Mouse (Mus musculus) heart, adult 11 months (tissue): ENCODE results near the gene Rnf39.

Experiments used
- DNase-seq: peaks from one replicate; pipeline ENCODE4 v3.0.0; 2022

Rnf39 gene

DNA sequence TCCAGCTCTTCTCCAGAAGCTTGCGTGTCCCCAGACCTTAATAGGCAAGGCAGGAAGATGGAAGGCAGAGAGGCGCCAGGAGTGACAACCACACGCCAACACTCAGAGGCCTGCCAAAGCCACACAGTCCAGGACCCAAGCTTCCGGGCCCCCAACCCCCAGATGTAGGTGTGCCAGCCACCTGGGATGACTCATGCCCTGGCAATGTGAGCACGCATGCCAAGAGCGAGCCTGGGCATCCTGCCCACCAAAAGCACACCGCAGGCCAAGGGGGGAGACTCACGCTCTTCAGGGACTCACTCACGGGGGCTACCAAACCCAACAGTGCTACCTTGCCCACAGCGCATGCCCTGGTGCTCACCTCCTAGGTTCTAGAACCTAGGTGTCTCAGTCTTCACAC, 327 bp upstream of the Rnf39 start:
- peak; percentile 96 for DNase-seq

DNA sequence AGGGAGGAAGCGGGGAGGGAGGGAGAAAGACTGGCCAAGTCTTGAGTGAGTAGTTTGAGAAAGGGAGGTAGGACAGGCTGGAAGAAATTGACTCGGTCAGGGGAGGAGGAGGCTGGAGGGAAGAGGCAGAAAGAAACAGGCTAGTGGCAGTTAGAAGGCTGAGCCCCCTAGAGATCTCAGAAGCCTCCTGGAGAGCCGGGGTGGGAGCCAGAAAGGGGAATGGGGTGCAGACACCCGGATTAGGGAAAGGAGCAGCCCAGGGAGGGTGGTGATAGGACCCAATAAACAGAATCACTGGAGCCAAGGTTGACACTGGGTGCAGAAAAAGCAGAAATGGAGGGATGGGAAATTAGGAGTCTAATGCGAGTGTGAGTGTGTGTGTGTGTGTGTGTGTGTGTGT, 973 bp downstream of the Rnf39 start:
- DNase-seq, result peak; percentile 79

DNA sequence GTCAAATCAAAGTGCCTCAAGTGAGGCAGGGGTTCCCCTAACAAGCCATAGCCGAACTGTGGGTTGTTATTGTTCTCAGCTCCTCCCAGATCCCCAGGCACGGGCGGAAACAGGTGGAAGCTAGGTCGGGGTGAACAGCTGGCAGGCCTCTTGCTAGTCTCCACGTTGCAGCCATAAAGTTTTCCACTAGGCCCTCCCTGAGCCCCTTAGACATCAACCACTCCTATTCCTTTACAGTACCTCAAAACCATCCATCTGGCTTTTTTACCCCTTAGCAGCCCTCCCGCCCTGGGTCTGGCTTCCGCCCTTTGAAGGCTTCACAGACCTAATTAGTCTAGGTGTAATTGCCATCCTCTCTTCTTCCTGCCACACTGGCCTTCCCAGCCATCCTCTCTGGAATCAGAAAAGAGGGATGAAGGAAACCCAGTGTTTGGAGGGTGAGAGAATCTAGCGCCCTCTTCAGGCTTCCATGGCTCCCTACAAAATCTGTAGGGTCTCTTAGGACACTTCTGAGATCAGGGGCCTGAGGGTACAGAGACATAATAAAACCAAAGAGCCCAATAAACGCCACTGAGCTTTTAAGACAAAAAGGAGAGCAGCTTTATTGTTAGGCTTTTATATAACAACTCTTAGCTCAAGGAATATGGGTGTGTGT, 1.5 kb downstream of the Rnf39 start:
- DNase-seq, result peak; percentile 92

DNA sequence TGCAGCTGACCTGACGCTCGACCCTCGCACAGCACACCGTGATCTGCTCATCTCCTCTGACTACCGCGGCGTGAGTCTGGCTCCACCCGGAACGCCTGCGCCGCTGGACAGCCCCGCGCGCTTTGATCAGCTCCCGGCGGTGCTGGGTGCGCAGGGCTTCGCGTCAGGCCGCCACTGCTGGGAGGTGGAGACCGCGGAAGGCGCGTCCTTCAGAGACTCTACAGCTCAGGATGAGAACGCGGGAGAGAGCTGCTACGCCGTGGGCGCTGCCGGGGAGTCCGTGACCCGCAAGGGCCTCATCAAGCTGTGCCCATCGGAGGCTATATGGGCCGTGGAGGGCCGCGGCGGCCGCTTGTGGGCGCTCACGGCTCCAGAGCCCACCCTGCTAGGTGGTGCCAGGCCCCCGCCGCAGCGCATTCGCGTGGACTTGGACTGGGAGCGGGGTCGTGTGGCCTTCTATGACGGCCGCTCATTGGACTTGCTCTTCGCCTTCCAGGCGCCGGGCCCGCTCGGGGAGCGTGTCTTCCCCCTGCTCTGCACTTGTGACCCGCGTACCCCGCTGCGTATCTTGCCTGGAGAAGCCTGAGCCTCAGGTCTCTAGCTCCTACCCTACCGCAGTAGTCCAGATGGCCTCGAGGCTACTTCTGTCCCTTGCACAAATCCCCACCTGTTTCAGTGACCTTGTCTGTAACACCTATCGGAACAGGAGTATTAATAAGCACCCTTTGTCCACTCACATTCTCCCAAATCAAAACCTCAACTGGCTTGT, 4.5 kb downstream of the Rnf39 start:
- DNase-seq, result peak; percentile 96

DNA sequence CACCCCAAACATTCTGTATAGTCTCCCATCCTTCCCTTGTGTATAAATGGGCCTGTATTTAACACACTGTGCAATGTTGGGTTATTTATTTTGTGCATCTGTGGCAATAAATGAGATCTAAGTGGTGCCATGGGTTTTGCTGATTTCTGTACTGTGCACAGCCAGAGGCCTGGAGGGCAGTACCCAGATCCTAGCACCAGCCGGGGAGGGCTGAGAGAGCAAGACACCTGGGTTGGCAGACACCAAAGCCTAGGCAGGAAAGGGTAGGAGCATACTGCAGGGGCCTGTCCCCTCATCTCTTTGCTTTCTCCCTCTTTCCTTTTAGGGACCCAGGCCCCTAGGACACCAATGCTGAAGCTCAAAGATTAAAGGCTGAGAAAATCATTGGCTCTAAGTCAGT, 5.6 kb downstream of the Rnf39 start:
- DNase-seq, result peak; percentile 88

DNA sequence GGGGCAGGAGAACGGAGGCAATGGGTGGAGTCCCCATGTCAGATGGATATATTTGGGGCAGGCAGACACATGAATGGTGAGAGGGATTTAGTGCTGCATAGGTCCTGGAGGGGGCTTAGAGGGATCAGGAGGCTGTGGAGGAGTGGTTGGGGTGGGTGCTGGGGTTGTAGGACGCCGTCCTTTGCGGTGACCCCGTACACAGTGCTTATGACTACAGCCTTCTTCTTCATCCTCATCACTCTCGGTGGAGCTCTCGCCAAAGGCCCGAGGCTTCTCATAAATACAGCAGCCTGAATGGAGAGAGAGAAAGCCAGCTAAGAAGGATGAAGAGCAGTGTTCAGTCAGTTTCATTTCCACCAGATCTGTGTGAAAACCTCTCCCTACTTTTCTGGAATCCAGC, 6.5 kb downstream of the Rnf39 start:
- peak; percentile 88 for DNase-seq

DNA sequence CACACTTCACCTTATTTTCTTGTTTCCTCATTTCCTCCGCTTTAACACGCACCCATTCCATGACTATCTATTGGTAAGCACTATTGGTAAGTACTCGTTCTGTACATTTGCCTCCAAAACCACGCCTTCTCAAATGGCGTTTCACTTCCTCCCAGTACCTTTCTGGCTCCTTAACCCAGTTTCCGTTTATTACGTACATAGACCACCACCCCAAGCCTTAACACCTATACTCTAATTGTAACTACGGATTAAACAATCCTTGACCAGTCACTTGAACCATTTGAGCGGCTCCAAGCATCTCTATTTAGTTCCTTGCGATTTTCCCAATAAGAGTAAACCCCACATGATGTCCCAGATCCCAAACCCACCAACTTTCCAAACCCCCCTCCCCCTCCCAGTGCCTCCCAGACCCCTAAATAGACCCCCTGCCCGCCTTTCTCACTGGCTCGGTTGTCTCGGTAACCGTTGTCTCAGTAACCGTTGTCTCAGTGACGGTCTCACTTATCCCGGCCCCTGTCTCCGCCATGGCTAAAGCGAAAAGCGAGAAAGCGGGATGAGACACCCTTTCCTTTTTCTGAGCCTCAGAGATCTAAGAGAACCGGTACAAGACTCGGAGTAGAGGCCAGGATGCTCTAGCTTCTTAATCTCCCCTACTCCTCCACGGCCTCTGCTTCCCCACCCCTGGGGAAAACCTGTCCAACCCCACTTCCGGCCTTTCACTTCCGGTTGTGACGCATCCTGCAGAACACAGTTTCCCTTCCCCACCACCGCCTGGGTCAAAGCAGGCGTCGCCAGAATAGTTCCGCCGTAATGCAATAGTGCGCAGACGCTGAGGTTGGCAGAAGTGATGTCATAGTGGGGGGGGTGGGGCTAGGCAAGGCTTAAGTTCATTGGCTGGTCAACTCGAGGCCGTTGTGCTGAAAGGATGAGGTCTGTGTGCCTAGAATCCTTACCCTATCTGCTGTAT, 8.5 kb downstream of the Rnf39 start, which contains the start of gene Ppp1r11:
Ppp1r11 (minus strand) TSS at position 761 of the 967 bp plus-strand sequence.
- DNase-seq, result peak; percentile 100

DNA sequence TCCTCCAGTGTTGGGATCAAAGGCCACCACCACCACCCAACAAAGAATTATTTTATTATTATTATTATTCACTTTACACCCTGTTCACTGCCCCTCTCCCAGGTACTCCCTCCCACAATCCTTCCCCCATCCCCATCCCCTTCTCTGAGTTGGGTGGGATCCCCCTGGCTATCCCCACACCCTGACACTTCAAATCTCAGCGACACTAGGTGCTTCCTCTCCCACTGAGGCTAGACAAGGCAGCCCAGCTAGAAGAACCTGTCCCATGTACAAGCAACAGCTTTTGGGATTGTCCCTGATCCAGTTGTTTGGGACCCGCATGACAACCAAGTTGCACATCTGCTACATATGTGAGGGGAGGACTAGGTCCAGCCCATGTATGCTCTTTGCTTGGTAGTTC, 9.9 kb downstream of the Rnf39 start:
- peak; percentile 92 for DNase-seq

DNA sequence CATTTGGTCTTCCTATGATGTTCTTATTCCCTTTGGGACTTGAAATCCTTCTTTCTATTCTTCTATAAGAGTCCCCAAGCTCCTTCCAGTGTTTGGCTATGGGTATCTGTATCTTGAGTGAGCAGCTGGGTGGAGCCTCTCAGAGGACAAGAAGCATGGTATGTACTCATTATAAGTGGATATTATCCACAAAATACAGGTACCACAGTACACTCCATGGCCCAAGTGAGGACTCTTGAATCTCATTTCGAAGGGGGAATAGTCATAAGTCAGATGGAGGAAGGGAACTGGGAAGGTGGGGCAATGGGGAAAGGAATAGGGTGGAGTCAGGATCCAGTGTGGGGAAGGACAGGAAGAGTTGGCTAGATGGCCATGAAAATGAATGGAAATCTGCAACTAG, 10.3 kb downstream of the Rnf39 start:
- peak; percentile 85 for DNase-seq

DNA sequence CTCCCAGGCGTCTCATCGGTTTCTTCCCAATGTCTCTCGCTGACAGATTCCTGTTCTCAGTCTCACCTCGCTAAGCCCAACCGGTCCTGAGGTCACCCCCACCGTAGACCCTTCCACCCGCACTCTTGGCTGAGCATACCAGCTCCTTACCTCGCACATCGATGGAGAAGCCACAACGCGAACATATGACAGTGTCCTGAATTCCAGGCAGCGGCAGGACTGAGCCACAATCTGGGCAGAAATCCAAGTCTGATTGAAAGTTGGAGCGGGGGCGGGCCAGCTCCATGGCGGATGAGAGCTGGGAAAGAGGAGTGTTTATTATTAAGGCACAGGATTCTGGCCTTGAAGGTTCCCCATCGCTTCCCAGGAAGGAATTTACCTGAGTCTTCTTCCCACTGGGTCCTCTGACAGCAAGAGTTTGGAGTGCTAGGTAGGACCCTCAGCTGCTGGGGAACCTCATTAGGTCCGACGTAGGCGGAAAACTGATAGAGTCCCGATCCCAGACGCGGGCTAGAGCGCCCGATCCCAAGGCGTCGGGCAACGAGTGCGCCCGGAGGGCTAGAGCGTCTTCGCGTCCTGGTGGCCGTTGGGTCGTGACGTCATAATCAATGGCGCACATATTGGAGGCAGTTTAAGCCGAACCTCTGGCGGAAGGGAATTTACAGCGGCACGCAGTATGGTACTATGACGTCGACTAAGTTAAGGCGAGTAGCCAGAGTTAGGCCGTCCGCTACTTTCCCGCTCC, 15.5 kb downstream of the Rnf39 start, which contains the start of the genes Znrd1 and Znrd1as:
Znrd1 (minus strand) TSS at position 561 of the 745 bp plus-strand sequence.
Znrd1as (plus strand) TSS at position 594 of the 745 bp plus-strand sequence.
- DNase-seq, result peak; percentile 100

DNA sequence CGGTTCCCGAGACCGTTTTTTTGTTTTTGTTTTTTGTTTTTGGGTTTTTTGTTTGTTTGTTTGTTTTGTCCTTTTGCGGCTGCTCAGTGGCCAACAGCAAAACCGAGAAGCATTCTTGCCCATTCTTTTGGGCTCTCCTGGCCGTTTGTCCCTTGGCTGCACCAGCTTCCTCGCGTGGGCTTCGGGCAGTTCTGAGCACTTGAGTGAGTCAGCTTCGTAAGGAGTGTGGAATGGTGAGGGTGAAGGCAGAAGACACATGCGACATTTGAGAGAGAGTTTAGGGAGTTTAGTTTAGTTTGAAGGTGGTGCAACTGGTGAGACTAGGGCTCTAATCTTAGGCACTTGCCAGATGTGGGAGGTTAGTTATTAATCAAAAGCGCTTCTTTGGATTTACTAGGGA, 16.2 kb downstream of the Rnf39 start:
- no peak for DNase-seq

DNA sequence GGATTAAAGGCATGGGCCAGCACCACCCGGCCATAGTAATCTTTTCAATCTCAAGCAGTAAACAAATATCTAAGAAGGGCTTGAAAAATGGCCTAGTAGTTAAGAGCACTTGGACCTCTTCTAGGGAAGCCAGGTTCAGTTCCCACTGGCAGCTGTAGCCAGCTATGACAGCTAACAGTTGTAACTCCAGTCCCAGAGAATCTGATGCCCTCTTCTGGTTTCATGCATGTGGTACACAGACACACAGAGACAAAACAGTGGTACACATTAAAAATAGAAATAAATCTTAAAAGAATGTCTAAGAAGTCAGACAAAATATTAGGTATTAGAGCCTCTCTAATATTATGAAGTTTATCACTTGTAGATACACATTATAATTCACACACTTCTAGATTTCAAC, 18.4 kb downstream of the Rnf39 start:
- DNase-seq, result no peak

DNA sequence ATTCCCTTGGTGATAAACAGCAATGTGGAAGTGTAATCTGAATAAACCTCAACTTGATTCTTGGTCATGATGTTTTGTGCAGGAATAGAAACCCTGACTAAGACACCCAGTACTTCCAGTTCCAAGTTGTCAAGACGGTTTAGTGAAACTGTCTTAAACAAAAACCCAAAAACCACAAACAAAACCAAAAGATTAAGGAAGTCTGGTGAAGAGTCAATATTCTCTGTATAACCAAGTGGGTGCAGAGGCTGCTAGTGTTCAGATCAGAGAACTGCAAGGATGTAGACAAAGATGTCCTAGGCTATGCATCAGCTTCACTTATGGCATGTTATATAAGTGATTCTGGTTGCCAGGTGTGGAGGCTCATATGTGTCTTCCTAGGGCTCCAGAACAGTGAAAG, 24.2 kb downstream of the Rnf39 start:
- no peak for DNase-seq

DNA sequence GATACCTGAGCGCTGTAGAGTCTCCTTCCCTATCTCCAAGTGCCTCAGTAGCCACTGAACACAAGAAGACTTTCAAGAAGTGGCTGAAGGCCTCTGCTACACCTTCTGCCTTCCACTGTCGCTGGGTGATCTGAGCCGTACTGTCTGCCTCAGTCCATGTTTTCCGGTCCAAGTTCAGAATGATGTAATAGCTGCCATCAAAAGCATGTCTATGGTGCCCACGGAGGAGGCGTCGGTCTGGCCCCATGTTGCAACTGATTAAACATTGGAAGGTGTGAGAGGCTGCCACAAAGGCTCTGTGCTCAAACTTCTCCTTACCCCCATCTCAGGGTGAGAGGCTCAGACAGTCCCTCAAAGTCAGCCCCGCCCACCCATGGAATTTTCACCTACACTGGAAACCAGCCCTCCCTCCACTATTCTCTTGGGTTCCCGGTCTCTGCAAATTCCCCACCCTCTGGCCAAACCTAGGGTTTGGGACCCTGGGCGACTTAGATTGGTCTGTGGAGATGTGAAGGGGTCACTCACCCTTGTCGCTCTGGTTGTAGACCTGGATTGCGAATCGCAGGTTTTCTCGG, 27.7 kb downstream of the Rnf39 start:
- no peak for DNase-seq

DNA sequence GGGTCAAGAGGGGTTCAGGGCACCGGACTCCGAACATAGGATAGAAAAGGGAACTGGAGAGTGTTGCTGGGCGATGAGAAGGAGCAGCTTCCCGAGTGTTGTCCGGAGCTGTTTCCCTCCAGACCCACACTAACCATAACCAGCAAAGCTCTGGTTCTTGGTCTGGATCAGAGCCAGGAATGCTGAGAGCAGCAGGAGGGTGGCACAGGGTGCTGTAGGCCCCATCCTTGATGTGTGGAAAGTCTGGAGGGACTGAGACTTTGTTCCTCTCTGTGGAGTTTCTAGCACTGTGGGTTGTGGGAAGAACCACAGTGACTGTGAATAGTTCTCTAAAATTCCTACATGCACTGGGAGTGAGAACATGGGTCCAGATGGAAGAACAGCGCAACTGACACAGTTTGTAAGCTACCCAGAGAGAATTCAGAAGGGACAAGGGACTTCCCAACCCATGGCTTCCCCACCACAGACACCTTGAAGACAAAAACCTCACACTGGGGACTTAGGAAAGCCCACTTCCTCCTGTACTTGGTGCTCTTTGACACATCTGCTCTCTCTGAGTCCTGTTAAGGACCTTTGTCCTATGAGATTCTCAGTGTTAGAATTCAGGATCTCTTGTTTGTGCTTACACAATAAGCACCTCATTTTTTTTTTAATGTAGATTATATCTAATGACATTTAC, 28.6 kb downstream of the Rnf39 start:
- DNase-seq, result no peak

DNA sequence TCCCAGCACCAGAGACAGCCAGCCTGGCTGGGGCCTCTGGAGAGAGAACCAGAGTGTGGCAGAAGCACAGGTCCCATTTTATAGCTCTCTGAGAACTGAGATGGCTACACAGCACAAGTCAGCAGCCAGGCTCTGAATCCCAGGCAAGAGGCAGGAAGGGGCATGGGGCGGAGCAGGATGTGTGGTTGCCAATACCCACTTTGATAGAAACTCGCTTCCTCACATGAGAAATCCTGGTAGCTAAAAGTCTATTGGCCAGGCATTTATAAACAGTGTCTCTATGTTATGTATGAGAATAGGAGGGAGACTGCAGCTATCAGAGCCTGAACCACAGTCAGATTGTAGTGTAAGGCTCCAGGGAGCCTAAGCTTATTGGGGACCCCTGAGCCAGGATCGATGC, 30.1 kb downstream of the Rnf39 start:
- no peak for DNase-seq

DNA sequence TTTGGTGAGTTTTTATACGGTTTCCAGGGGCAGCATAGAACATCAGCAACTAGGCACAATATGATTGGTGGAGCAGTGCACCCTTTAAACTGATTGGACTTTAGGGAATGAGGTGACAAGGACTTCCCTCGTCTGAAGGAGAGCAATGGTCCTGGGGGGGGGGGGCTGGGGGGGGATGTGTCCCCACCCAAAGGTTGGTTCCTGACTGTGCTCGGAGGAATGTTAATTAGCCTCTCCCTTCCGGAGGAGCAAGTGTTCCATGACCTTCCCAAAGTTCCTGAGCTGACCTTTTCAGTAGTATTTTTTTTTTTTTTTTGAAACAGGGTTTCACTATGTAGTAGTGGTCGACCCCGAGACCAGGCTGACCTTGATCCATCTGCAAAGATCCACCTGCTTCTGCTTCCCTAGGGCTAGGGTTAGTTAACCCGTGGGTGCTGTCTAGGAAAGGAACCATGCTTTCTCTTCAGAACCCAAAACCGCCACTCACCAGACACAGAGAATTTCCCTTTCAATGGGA, 30.6 kb downstream of the Rnf39 start:
- DNase-seq, result no peak

DNA sequence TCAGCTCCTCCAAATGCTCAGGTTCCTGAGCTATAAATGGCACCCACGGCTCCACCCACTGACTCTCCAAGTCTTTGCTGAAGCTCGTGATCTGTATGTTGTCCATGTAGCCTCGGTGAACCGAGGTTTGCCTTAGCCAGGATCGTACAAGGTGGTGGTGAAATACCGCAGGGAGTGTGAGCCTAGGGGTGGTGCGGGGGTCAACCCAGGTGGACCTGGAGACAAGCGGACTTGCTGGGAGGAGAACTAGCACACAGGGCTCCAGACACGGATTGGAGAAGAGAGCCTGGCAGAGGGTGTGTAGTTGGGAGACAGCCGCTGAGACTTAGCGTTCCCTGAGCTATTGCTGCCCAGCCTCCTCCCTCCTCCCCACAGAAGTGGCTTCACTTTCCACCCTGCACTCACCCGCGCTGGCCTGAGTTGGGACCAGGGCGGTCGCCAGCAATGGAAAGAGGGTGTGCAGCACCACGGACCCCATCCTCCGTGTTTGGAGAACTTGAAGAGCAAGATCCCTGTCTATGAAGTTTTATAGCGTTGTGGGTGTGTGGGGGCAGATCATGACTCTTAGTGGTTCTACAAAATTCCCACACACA, 38.6 kb downstream of the Rnf39 start, which contains the start of gene 2410137M14Rik:
2410137M14Rik (minus strand) TSS at position 17 of the 593 bp plus-strand sequence.
- peak; percentile 93 for DNase-seq

DNA sequence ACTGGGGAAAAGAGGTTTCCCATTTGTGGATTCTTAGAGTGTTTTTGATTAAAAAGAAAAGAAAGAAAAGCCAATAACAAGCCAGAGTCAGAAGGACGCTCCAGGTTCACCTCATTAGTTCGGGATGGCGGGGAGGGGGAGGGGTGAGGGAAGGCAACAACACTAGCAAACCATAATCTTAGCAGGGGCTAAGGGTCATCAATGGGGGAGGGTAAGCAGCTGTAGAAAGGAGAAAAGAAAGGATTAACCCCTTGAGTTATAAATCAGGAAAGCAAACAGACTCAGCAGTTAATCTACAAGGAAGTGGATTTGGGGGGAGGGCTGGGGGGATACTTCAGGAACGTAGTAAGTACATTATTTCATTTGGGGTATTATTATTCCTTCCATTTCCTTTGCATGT, 39.1 kb downstream of the Rnf39 start:
- DNase-seq, result no peak
